Mouse (Mus musculus) large intestine, adult 2 months (tissue): ENCODE results near the gene 4930402K13Rik. TPM values are rescaled to one million over a fixed set of nuclear protein-coding genes. Genes with fewer than 3 reads are reported as not detected.
"Not testable (repeated sequence)": the region's sequence is repeated elsewhere in the genome, so short reads cannot be mapped to it uniquely, and the experiment has no call there.

Experiments used
- DNase-seq: peaks from one replicate; pipeline ENCODE4 v3.0.0-alpha.2; 2012; ENCODE audit warnings: low read depth, low spot score
- WGBS: fragments of 180-500 bp; shearing (Covaris S2); methylation state at CpG from one replicate; pipeline ENCODE4 v1.1.7; 2018; 5-methylcytosine and 5-hydroxymethylcytosine counted together
- polyA plus RNA-seq: library from polyadenylated mRNA; depleted of rRNA; stranded (reverse); fragments of >200 nt; gene quantifications from 2 replicates; pipeline ENCODE4 v1.2.3, GENCODE M21; 2012; rRNA removed

4930402K13Rik gene
- not detected in 2 replicates for polyA plus RNA-seq

GRCm38 (mm10) chrX:9104262-9104661 is at the start of gene 4930402K13Rik:
Gene 4930402K13Rik, plus strand, starts transcription at chrX:9104562.
- no peak for DNase-seq
- WGBS = 84% methylated on average over 6 of the region's 6 CpGs

- not testable (repeated sequence) for DNase-seq
- WGBS = 27% methylated on average over 9 of the region's 9 CpGs
These were observed 43.4 kb upstream of the 4930402K13Rik start for GRCm38 (mm10) chrX:9060952-9061351.

GRCm38 (mm10) chrX:9062101-9062500 is 42.3 kb upstream of the 4930402K13Rik start:
- DNase-seq = no peak
- WGBS = 90% methylated on average over 4 of the region's 4 CpGs

- not testable (repeated sequence) for DNase-seq
- 90% methylated on average over 11 of the region's 11 CpGs for WGBS
These were observed 41.6 kb upstream of the 4930402K13Rik start, which contains the start of gene Fthl17f for GRCm38 (mm10) chrX:9062715-9063114. Gene Fthl17f, plus strand, starts transcription at chrX:9063015.

GRCm38 (mm10) chrX:9077699-9078098 is 26.7 kb upstream of the 4930402K13Rik start:
- WGBS = 11% methylated on average over 10 of the region's 10 CpGs
- DNase-seq = not testable (repeated sequence)

- not testable (repeated sequence) for DNase-seq
These were observed 9.3 kb upstream of the 4930402K13Rik start for GRCm38 (mm10) chrX:9095066-9095465.

GRCm38 (mm10) chrX:9110381-9110780 is 6.0 kb downstream of the 4930402K13Rik start:
- WGBS = 41% methylated on average over 2 of the region's 2 CpGs
- no peak for DNase-seq

- no peak for DNase-seq
- 65% methylated on average over 4 of the region's 4 CpGs for WGBS
These were observed 20.6 kb downstream of the 4930402K13Rik start for GRCm38 (mm10) chrX:9124928-9125327.

- WGBS = 26% methylated on average over 7 of the region's 7 CpGs
- peak; percentile 24 for DNase-seq
These were observed 24.0 kb downstream of the 4930402K13Rik start for GRCm38 (mm10) chrX:9128317-9128831.

GRCm38 (mm10) chrX:9139290-9139948 is 35.1 kb downstream of the 4930402K13Rik start:
- DNase-seq = no peak
- 77% methylated on average over 4 of the region's 4 CpGs for WGBS

- DNase-seq = no peak
- 45% methylated on average over 2 of the region's 2 CpGs for WGBS
These were observed 38.3 kb downstream of the 4930402K13Rik start for GRCm38 (mm10) chrX:9142669-9143068.

Other genes starting within 250 kb of the 4930402K13Rik start
- not detected in 2 replicates for gene Gm5751, start 230.3 kb upstream of the 4930402K13Rik start, polyA plus RNA-seq
- gene B630019K06Rik, start 212.2 kb upstream of the 4930402K13Rik start, polyA plus RNA-seq = 0.36 and 0.47 TPM in 2 replicates
- gene Fthl17b, start 141.6 kb upstream of the 4930402K13Rik start, polyA plus RNA-seq = not detected in 2 replicates
- gene Fthl17c, start 128.0 kb upstream of the 4930402K13Rik start, polyA plus RNA-seq = not detected in 2 replicates
- not detected in 2 replicates for gene Fthl17d, start 117.8 kb upstream of the 4930402K13Rik start, polyA plus RNA-seq
- gene Fthl17e, start 71.1 kb upstream of the 4930402K13Rik start, polyA plus RNA-seq = not detected in 2 replicates
- gene Fthl17f, start 41.5 kb upstream of the 4930402K13Rik start, polyA plus RNA-seq = not detected in 2 replicates
- 0.10 and 0.15 TPM in 2 replicates for gene Lancl3, start 95.3 kb downstream of the 4930402K13Rik start, polyA plus RNA-seq
- not detected in 2 replicates for gene Gm14862, start 152.3 kb downstream of the 4930402K13Rik start, polyA plus RNA-seq
- 4.5 and 8.9 TPM in 2 replicates for gene Xk, start 168.2 kb downstream of the 4930402K13Rik start, polyA plus RNA-seq
- 1.0 and 1.2 TPM in 2 replicates for gene H2al1m, start 179.2 kb downstream of the 4930402K13Rik start, polyA plus RNA-seq
- 1.5 TPM in 1 of 2 replicates, not detected in the other for gene H2al1k, start 246.1 kb downstream of the 4930402K13Rik start, polyA plus RNA-seq